Mouse (Mus musculus) Muller cell, postnatal 12 days (primary cell): ENCODE measurements around the gene Plxna2.

Source experiments
- DNase-seq: peaks from one replicate; pipeline ENCODE4 v3.0.0-alpha.2; 2015; ENCODE audit errors: inconsistent ontology term

Gene Plxna2

DNA sequence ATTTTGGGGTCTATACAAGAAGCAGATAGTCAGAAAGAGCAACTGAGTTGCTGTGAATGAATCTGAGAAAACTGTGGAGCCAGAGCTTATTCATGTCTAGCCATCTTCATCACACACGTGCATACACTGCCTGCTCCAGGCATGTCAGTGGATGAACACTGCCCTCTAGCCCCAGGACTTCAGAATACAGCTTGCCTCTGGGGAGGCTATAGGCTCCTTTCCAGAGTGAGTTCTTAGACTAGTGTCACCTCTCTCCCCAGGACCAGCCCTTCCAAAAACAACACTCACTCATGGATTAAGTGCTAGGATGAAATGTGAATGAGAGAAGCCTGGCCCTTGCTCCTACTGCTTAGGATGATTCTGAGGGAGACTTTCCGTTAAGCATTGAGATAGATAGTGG is 198.9 kb downstream of the Plxna2 start:
- peak; percentile 48 for DNase-seq

- peak; percentile 51 for DNase-seq
These were observed 202.9 kb downstream of the Plxna2 start for GRCm38 (mm10) chr1:194820953-194821352.

DNA sequence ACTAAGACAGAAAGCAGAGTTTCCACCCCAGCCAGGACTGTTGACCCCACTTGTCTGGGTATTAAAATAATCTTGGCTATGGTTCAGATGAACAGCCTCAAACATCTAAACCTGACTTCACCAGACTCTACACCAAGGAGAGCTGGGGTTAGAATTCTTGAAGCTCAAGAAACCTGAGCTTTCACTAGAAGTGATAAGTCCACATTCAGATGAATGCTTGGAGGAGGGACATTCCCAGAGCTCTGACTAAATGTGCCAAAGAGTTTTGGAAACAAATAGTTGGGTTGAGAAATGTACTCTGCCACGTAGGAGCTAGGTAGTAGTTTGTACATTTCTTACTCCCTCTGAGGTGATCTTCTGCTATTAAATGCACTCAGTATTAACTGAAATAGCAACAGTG is 203.7 kb downstream of the Plxna2 start:
- no peak for DNase-seq

- DNase-seq, result no peak
These were observed 210.3 kb downstream of the Plxna2 start for GRCm38 (mm10) chr1:194828316-194828715.

- no peak for DNase-seq
These were observed 217.2 kb downstream of the Plxna2 start for GRCm38 (mm10) chr1:194835238-194835637.

DNA sequence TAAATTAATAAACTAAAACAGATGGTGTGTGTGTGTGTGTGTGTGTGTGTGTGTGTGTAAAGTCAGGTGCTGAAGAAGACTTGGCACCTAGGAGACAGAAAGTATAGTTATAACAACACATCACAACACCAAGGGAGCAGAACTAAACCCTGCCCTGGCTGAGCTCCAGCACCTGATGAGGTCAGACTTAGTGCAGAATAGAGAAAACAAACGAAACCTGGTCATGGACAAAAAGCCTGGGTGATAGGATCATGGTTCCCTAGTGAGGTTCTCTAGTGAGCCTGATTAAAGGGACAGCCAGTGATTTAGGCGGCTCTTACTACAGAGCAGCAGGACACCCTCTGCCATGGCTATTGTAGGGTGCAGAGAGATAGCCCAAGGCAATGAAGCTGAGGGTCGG is 218.2 kb downstream of the Plxna2 start:
- DNase-seq, result no peak

- DNase-seq, result no peak
These were observed 218.7 kb downstream of the Plxna2 start for GRCm38 (mm10) chr1:194836671-194837070.

DNA sequence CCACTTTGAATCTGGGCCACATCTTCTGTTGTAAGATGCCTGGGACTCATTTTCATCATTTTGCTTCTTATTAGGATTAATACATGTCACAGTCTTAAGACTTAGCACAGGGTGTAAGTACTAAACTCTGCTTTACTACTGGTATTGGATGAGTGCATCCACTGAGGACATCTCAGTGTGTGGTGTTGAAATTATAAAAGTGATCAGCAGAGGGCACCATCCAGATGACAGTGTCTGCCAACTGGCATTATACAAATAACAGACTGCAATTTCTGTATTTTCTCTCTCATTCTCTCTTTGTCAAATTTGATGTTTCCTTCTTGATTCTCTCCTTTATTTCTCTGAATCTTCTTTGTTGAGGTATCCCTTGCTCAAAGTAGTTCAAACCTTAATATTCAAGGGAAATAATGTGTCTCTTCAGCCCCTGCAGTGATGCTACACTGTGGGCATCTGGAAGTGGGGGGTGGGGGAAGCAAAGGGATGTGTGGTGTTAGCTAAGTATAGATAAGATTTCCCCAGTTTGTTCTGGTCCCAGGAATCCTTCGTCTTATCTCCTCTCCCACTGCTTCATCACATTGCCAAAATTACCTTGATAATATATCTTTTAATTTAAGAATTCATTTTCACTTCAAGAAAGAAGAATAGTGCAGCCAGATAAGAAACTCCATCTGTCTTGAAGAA is 221.4 kb downstream of the Plxna2 start:
- no peak for DNase-seq

DNA sequence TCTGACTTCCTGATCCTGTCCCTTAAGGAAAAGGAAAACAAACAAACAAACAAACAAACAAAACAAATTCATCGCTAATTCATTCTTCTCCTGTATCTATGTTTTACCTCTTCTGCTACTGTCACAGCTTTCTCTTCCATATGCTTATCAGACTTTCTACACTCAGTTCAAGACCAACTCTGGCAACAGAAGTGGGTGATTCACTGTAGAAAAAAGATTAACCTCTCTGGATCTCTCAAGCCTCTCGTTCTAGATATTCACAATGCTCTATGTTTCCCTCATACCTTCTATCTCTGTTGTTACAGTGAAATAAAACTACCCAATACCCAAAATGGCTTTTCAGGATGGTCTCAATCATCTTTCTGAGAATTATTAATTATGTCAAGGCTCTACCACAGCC is 225.0 kb downstream of the Plxna2 start:
- DNase-seq, result no peak

DNA sequence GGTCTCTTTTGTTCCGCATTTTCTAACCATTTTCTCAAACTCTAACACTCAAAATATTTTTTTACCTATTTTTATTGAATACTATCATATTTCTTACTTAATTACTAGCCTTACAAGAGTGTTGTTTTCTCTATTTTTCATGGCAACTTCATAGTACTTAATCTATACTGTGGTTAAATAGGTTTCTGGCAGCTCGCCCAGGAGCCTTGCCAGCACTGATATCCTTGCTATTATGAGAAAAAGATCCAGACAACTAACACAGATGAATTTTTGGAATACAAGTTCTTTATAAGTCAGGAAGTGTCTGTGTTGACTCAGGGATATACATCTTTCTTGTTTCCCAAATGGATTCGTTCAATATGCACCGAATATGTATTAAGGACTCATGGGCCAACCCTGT is 229.0 kb downstream of the Plxna2 start:
- no peak for DNase-seq

- no peak for DNase-seq
These were observed 233.4 kb downstream of the Plxna2 start for GRCm38 (mm10) chr1:194851242-194852064.

DNA sequence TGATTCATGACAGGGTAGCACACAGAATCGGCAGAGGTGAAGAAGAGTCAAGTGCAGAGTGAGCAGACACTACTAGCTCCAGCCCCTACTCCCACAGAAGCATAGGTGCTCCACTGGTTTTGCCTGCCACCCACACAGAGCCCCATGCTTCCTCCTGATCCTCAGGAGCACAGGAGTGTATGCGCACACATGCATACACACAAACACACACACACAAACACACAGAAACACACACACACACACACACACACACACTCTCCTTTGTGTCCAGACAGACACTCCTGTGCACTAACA is 234.0 kb downstream of the Plxna2 start:
- DNase-seq, result no peak
